In the genomic region with DNA sequence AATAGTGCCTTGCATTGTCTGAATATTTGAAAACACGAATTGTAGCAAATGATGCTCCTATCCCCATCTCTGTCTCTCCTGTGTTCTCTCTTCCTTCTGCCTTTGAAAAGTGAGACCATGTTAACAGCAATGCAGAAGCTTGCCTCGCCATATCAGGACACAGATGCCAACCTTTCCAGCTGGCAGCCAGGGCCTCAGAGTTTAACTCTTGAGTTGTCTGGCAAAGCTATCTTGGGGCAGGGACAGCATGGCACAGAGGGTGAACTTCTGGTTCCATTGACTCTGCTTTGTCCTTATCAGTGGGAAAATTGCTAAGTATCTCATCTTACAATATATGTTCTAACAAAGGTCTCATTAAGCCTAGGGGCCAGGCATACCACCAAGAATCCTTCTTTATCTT, we compare ENCODE assay signal across 14 mouse cellular contexts.
DNase-seq lines count a peak whose midpoint lies in the region; ATAC-seq lines count a peak whose summit lies in the region.
"Had no signal": no experiment of that assay in that cellular context is flagged by ENCODE, and none has a peak within 500 bp of the region (broad histone marks: within the 10 kb centered on the region; RNA-seq: fewer than 3 reads in every experiment).

No protein-coding gene starts in this region.

- no peak overlapping the region for H3K9ac ChIP-seq in heart, embryonic 14.5 days (ENCODE audit: low read length)
- no peak overlapping the region for H3K9ac ChIP-seq in limb, embryonic 11.5 days (ENCODE audit: low read length)
- no peak overlapping the region for H3K9ac ChIP-seq in hindbrain, embryonic 16.5 days (ENCODE audit: low read depth, low read length)
- no peak overlapping the region for H3K9ac ChIP-seq in neural tube, embryonic 15.5 days (replicated peaks)

- no peak for DNase-seq in heart, postnatal 14 days
- DNase-seq in limb, embryonic 11.5 days (ENCODE audit: low spot score) = peak; percentile 18
- DNase-seq in limb, embryonic 10.5 days (ENCODE audit: low spot score) = no peak
- no peak for DNase-seq in frontal cortex, adult 2 months (ENCODE audit: extremely low spot score in 1 of 2, low spot score in 1 of 2)
- DNase-seq: cerebellum, adult 18-20 months; kidney, adult 8-10 months; right cerebral cortex, postnatal 4 days; thymus, adult 2 months had no signal

- no peak overlapping the region for H3K4me3 ChIP-seq in heart, embryonic 14.5 days (ENCODE audit: control insufficient read depth in 1 of 2, insufficient read depth in 1 of 2, low read depth in 1 of 2, low read length in 2 of 2)
- H3K4me3 ChIP-seq in limb, embryonic 11.5 days (ENCODE audit: low read depth, low read length) = no peak overlapping the region
- H3K4me3 ChIP-seq in limb, embryonic 10.5 days = no peak overlapping the region
- no peak overlapping the region for H3K4me3 ChIP-seq in hindbrain, embryonic 16.5 days (ENCODE audit: low read length)
- H3K4me3 ChIP-seq in neural tube, embryonic 15.5 days (replicated peaks) = no peak overlapping the region
- H3K4me3 ChIP-seq: left cerebral cortex, adult 2 months had no signal

- H3K4me1 ChIP-seq in heart, embryonic 14.5 days (ENCODE audit: control insufficient read depth in 2 of 2, insufficient read depth in 2 of 2, low read length in 2 of 2) = peaks cover 15 to 64% of the 10 kb centered on the region in 2 experiments
- H3K4me1 ChIP-seq in limb, embryonic 11.5 days (ENCODE audit: control insufficient read depth, insufficient read depth, low read length) = peaks cover 6% of the 10 kb centered on the region; the same call in 1 of the 2 replicates
- H3K4me1 ChIP-seq in limb, embryonic 10.5 days = peaks cover 25% of the 10 kb centered on the region
- peaks cover 10% of the 10 kb centered on the region for H3K4me1 ChIP-seq in hindbrain, embryonic 16.5 days (ENCODE audit: control insufficient read depth, insufficient read depth, low read depth, low read length)
- H3K4me1 ChIP-seq in neural tube, embryonic 15.5 days = peaks cover 32% of the 10 kb centered on the region

- peaks cover 60% of the 10 kb centered on the region for H3K36me3 ChIP-seq in heart, embryonic 14.5 days (ENCODE audit: control insufficient read depth, insufficient read depth, low read length)
- H3K36me3 ChIP-seq in limb, embryonic 11.5 days (ENCODE audit: control insufficient read depth, insufficient read depth, low read length) = peaks cover 5% of the 10 kb centered on the region
- peaks cover 33% of the 10 kb centered on the region for H3K36me3 ChIP-seq in limb, embryonic 10.5 days
- H3K36me3 ChIP-seq in hindbrain, embryonic 16.5 days (ENCODE audit: control insufficient read depth, insufficient read depth, low read length) = no peaks in the 10 kb centered on the region
- H3K36me3 ChIP-seq in neural tube, embryonic 15.5 days = no peaks in the 10 kb centered on the region

- intact Hi-C loops in heart, postnatal 14 days (cut with DNase I) = no loop called here

- no peaks in the 10 kb centered on the region for H3K27me3 ChIP-seq in heart, embryonic 14.5 days (ENCODE audit: control insufficient read depth, insufficient read depth, low read length)
- H3K27me3 ChIP-seq in limb, embryonic 11.5 days (ENCODE audit: control insufficient read depth, insufficient read depth, low read length) = no peaks in the 10 kb centered on the region
- H3K27me3 ChIP-seq in limb, embryonic 10.5 days (ENCODE audit: low read depth, poor library complexity, severe bottlenecking) = peaks cover 3% of the 10 kb centered on the region; the same call in 1 of the 2 replicates
- no peaks in the 10 kb centered on the region for H3K27me3 ChIP-seq in hindbrain, embryonic 16.5 days (replicated peaks; ENCODE audit: control insufficient read depth, insufficient read depth, low read length)
- H3K27me3 ChIP-seq in neural tube, embryonic 15.5 days (replicated peaks) = no peaks in the 10 kb centered on the region
- H3K27me3 ChIP-seq: CH12.LX had no signal

- ATAC-seq in heart, embryonic 14.5 days (ENCODE audit: insufficient number of reproducible peaks, insufficient read depth, low FRiP score, low read depth) = no peak
- ATAC-seq in limb, embryonic 11.5 days (ENCODE audit: insufficient number of reproducible peaks, low FRiP score, low TSS enrichment, low read depth) = no peak
- ATAC-seq in hindbrain, embryonic 16.5 days = no peak
- ATAC-seq in neural tube, embryonic 15.5 days (ENCODE audit: low FRiP score) = no peak
- ATAC-seq: activated CD4-positive, CD25-positive, alpha-beta regulatory T cell, adult 4 months had no signal

- H3K4me2 ChIP-seq in heart, embryonic 14.5 days (ENCODE audit: low read length) = peak overlapping the region; percentile 0; the same call in 1 of the 2 replicates
- H3K4me2 ChIP-seq in limb, embryonic 11.5 days (ENCODE audit: low read depth, severe bottlenecking) = no peak overlapping the region
- peak overlapping the region; percentile 55 for H3K4me2 ChIP-seq in hindbrain, embryonic 16.5 days (ENCODE audit: low read length)
- peak overlapping the region; percentile 93 for H3K4me2 ChIP-seq in neural tube, embryonic 15.5 days

- H3K9me3 ChIP-seq in heart, embryonic 14.5 days (ENCODE audit: control insufficient read depth, low read length) = no peaks in the 10 kb centered on the region
- H3K9me3 ChIP-seq in limb, embryonic 11.5 days (ENCODE audit: control insufficient read depth, low read length) = no peaks in the 10 kb centered on the region
- H3K9me3 ChIP-seq in limb, embryonic 10.5 days (replicated peaks) = no peaks in the 10 kb centered on the region
- no peaks in the 10 kb centered on the region for H3K9me3 ChIP-seq in hindbrain, embryonic 16.5 days (ENCODE audit: control insufficient read depth, low read length)
- H3K9me3 ChIP-seq in neural tube, embryonic 15.5 days (replicated peaks) = no peaks in the 10 kb centered on the region

- 49% methylated on average over 2 of the region's 2 CpGs for WGBS in heart, embryonic 14.5 days
- WGBS in limb, embryonic 11.5 days = 82% methylated on average over 2 of the region's 2 CpGs
- WGBS in limb, embryonic 10.5 days = 81% methylated on average over 2 of the region's 2 CpGs
- 46% methylated on average over 2 of the region's 2 CpGs for WGBS in hindbrain, embryonic 16.5 days
- 57% methylated on average over 2 of the region's 2 CpGs for WGBS in neural tube, embryonic 15.5 days

- no peak overlapping the region; a peak in 1 of 4 replicates for H3K27ac ChIP-seq in heart, embryonic 14.5 days (replicated peaks in 1 of 2; ENCODE audit: control insufficient read depth in 1 of 2, insufficient read depth in 1 of 2, low read depth in 2 of 2, low read length in 2 of 2)
- H3K27ac ChIP-seq in limb, embryonic 11.5 days (replicated peaks; ENCODE audit: low read depth, low read length) = no peak overlapping the region
- H3K27ac ChIP-seq in limb, embryonic 10.5 days = no peak overlapping the region
- H3K27ac ChIP-seq in hindbrain, embryonic 16.5 days (ENCODE audit: low read depth, low read length) = no peak overlapping the region
- no peak overlapping the region; the same call in 1 of the 2 replicates for H3K27ac ChIP-seq in neural tube, embryonic 15.5 days (replicated peaks)
